Mouse (Mus musculus) limb, embryonic 13.5 days (tissue): ENCODE results near the gene Chd3. TPM values are rescaled to one million over a fixed set of nuclear protein-coding genes. Genes with fewer than 3 reads are reported as not detected.

Experiments
- ATAC-seq: fragments of 200-750 bp; cut with Nextera tagmentation; 2 replicates; pipeline ENCODE4 v1.8.0; 2017; ENCODE audit warnings: low read depth, moderate number of reproducible peaks, moderate TSS enrichment; ENCODE audit not compliant: low FRiP score
- H3K27ac ChIP-seq: fragments of 300-500 bp; sonication (generic); 2 replicates; pipeline ENCODE4 v1.5.1; 2015; ENCODE audit warnings: inconsistent platforms, mild to moderate bottlenecking, moderate library complexity
- H3K27me3 ChIP-seq: fragments of 300-500 bp; sonication (generic); 2 replicates; pipeline ENCODE4 v1.6.1; 2015; ENCODE audit warnings: mild to moderate bottlenecking, inconsistent platforms
- H3K36me3 ChIP-seq: fragments of 300-500 bp; sonication (generic); 2 replicates; pipeline ENCODE4 v1.6.1; 2015; ENCODE audit warnings: inconsistent platforms, mild to moderate bottlenecking, moderate library complexity
- H3K4me1 ChIP-seq: fragments of 300-500 bp; sonication (generic); 2 replicates; pipeline ENCODE4 v1.6.1; 2015; ENCODE audit warnings: inconsistent platforms
- H3K4me2 ChIP-seq: fragments of 300-500 bp; sonication (generic); replicated peaks from 2 replicates; pipeline ENCODE4 v1.6.1; 2015; ENCODE audit warnings: inconsistent platforms, mild to moderate bottlenecking, moderate library complexity
- H3K4me3 ChIP-seq: fragments of 300-500 bp; sonication (generic); 2 replicates; pipeline ENCODE4 v1.5.1; 2015; ENCODE audit warnings: moderate library complexity, mild to moderate bottlenecking, inconsistent platforms
- H3K9ac ChIP-seq: fragments of 300-500 bp; sonication (generic); 2 replicates; pipeline ENCODE4 v1.6.1; 2015; ENCODE audit warnings: mild to moderate bottlenecking, inconsistent platforms
- H3K9me3 ChIP-seq: fragments of 300-500 bp; sonication (generic); 2 replicates; pipeline ENCODE4 v1.6.1; 2016; ENCODE audit warnings: inconsistent platforms
- WGBS: fragments of 180-500 bp; shearing (Covaris S2); methylation state at CpG from one replicate; pipeline ENCODE4 v1.1.7; 2015; 5-methylcytosine and 5-hydroxymethylcytosine counted together
- polyA plus RNA-seq: library from polyadenylated mRNA; unstranded; fragments of >200 nt; fragmentation: Nextera tagmentation; extraction: Ambion mirVana; gene quantifications from 2 replicates; pipeline ENCODE4 v1.2.1, GENCODE M21; 2015

The Chd3 gene
- polyA plus RNA-seq, result 117 and 119 TPM in 2 replicates

- Histone ChIP-seq H3K4me1 (peaks cover 48% of the 10 kb centered on the region), H3K4me3 (peak within 1 kb of the TSS; percentile 87), H3K4me2 (peak within 1 kb of the TSS; percentile 98), H3K9ac (peak within 1 kb of the TSS; percentile 100), H3K9me3 (no peaks in the 10 kb centered on the region), H3K27me3 (no peaks in the 10 kb centered on the region), H3K36me3 (peaks cover 19% of the 10 kb centered on the region), H3K27ac (peak within 1 kb of the TSS; percentile 100)
- ATAC-seq, result no peak
- WGBS, result 2% methylated on average over 21 of the region's 34 CpGs
These were observed at the start of gene Chd3 for GRCm38 (mm10) chr11:69369215-69369989. Chd3 (minus strand) TSS chr11:69369406.

- WGBS, result under 1% methylated on average over 39 of the region's 39 CpGs
These were observed 48.5 kb upstream of the Chd3 start for GRCm38 (mm10) chr11:69417449-69418384.

GRCm38 (mm10) chr11:69416921-69417448 lies 47.8 kb upstream of the Chd3 start:
- no peaks in the 10 kb centered on the region for H3K9me3 ChIP-seq
- H3K27me3 ChIP-seq, result peaks cover 12% of the 10 kb centered on the region
- 2% methylated on average over 8 of the region's 8 CpGs for WGBS
- no peak for ATAC-seq
- peaks cover 17% of the 10 kb centered on the region for H3K36me3 ChIP-seq
- peak overlapping the region; percentile 99 for H3K27ac ChIP-seq
- H3K4me3 ChIP-seq, result peak overlapping the region; percentile 82
- H3K9ac ChIP-seq, result peak overlapping the region; percentile 74
- peak overlapping the region; percentile 74 for H3K4me2 ChIP-seq
- peaks cover 68% of the 10 kb centered on the region for H3K4me1 ChIP-seq

More at GRCm38 (mm10) chr11:69417449-69418384, 48.5 kb upstream of the Chd3 start:
- Histone ChIP-seq H3K36me3 (peaks cover 11% of the 10 kb centered on the region), H3K4me1 (peaks cover 61% of the 10 kb centered on the region), H3K9ac (peak overlapping the region; percentile 74), H3K9me3 (no peaks in the 10 kb centered on the region), H3K27me3 (peaks cover 19% of the 10 kb centered on the region), H3K27ac (peak overlapping the region; percentile 99), H3K4me2 (peak overlapping the region; percentile 74), H3K4me3 (peak overlapping the region; percentile 82)
- peak; percentile 13 for ATAC-seq

GRCm38 (mm10) chr11:69416509-69416908 lies 47.3 kb upstream of the Chd3 start:
- Histone ChIP-seq H3K36me3 (peaks cover 21% of the 10 kb centered on the region), H3K4me2 (peak overlapping the region; percentile 74), H3K4me1 (peaks cover 70% of the 10 kb centered on the region), H3K27ac (peak overlapping the region; percentile 99), H3K9ac (peak overlapping the region; percentile 74), H3K27me3 (peaks cover 8% of the 10 kb centered on the region), H3K9me3 (no peaks in the 10 kb centered on the region), H3K4me3 (peak overlapping the region; percentile 82)
- WGBS, result 2% methylated on average over 4 of the region's 4 CpGs
- no peak for ATAC-seq

- H3K9ac ChIP-seq, result peak overlapping the region; percentile 97
- WGBS, result under 1% methylated on average over 14 of the region's 25 CpGs
- peak overlapping the region; percentile 98 for H3K4me2 ChIP-seq
- peak overlapping the region; percentile 82 for H3K4me3 ChIP-seq
- H3K27me3 ChIP-seq, result peaks cover 2% of the 10 kb centered on the region; the same call in 1 of the 2 replicates
- peaks cover 21% of the 10 kb centered on the region for H3K36me3 ChIP-seq
- H3K27ac ChIP-seq, result peak overlapping the region; percentile 99
- no peaks in the 10 kb centered on the region for H3K9me3 ChIP-seq
- H3K4me1 ChIP-seq, result peaks cover 65% of the 10 kb centered on the region
- ATAC-seq, result 0 out of 2 replicates have a peak, but pooled peaks have one; percentile 18
These were observed 46.7 kb upstream of the Chd3 start for GRCm38 (mm10) chr11:69415668-69416451.

- peak overlapping the region; percentile 82 for H3K4me3 ChIP-seq
- peaks cover 21% of the 10 kb centered on the region for H3K36me3 ChIP-seq
- H3K9ac ChIP-seq, result peak overlapping the region; percentile 97
- peak overlapping the region; percentile 99 for H3K27ac ChIP-seq
- WGBS, result 2% methylated on average over 3 of the region's 3 CpGs
- H3K9me3 ChIP-seq, result no peaks in the 10 kb centered on the region
- peak overlapping the region; percentile 98 for H3K4me2 ChIP-seq
- no peak for ATAC-seq
- H3K4me1 ChIP-seq, result peaks cover 59% of the 10 kb centered on the region
- H3K27me3 ChIP-seq, result no peaks in the 10 kb centered on the region
These were observed 46.1 kb upstream of the Chd3 start for GRCm38 (mm10) chr11:69415327-69415667.

- 4% methylated on average over 4 of the region's 4 CpGs for WGBS
- Histone ChIP-seq H3K4me3 (peak overlapping the region; percentile 82), H3K36me3 (peaks cover 21% of the 10 kb centered on the region), H3K9ac (peak overlapping the region; percentile 97), H3K27me3 (no peaks in the 10 kb centered on the region), H3K9me3 (no peaks in the 10 kb centered on the region), H3K27ac (peak overlapping the region; percentile 99), H3K4me2 (peak overlapping the region; percentile 98), H3K4me1 (peaks cover 55% of the 10 kb centered on the region)
- no peak for ATAC-seq
These were observed 45.5 kb upstream of the Chd3 start for GRCm38 (mm10) chr11:69414421-69415326.

- 32% methylated on average over 12 of the region's 12 CpGs for WGBS
- peaks cover 57% of the 10 kb centered on the region for H3K4me1 ChIP-seq
- no peaks in the 10 kb centered on the region for H3K9me3 ChIP-seq
- H3K27ac ChIP-seq, result peak within 1 kb of the TSS; percentile 99
- H3K4me3 ChIP-seq, result peak within 1 kb of the TSS; percentile 82
- ATAC-seq, result no peak
- peak within 1 kb of the TSS; percentile 97 for H3K9ac ChIP-seq
- H3K36me3 ChIP-seq, result peaks cover 21% of the 10 kb centered on the region
- peak within 1 kb of the TSS; percentile 98 for H3K4me2 ChIP-seq
- no peaks in the 10 kb centered on the region for H3K27me3 ChIP-seq
These were observed 44.3 kb upstream of the Chd3 start, which contains the start of gene Kdm6b for GRCm38 (mm10) chr11:69413221-69414181. Kdm6b (minus strand) TSS chr11:69413675.

GRCm38 (mm10) chr11:69412548-69412947 lies 43.3 kb upstream of the Chd3 start:
- Histone ChIP-seq H3K36me3 (peaks cover 30% of the 10 kb centered on the region), H3K4me3 (peak overlapping the region; percentile 82), H3K4me1 (peaks cover 66% of the 10 kb centered on the region), H3K9ac (peak overlapping the region; percentile 55; the same call in 1 of the 2 replicates), H3K9me3 (no peaks in the 10 kb centered on the region), H3K27ac (peak overlapping the region; percentile 99; the same call in 1 of the 2 replicates), H3K27me3 (no peaks in the 10 kb centered on the region), H3K4me2 (peak overlapping the region; percentile 98)
- no peak for ATAC-seq
- WGBS, result 54% methylated on average over 7 of the region's 7 CpGs
